Mouse (Mus musculus): ENCODE measurements around the gene Pttg1ip. TPM values are rescaled to one million over a fixed set of nuclear protein-coding genes. Genes with fewer than 3 reads are reported as not detected.
A peak's percentile ranks its signal among the peaks of the same experiment; 100 is the strongest.

The Pttg1ip gene
- polyA plus RNA-seq, 1 experiment from 2014 or later: 105 TPM

- no peak overlapping the region for H3K9ac ChIP-seq
- peaks cover 50% of the 10 kb centered on the region for H3K36me3 ChIP-seq
- 87% methylated on average over 5 of the region's 5 CpGs for WGBS
- H3K4me2 ChIP-seq: no peak overlapping the region
- ATAC-seq (replicated peaks; ENCODE audit: insufficient number of reproducible peaks, insufficient read depth, low FRiP score, low read depth): no peak
- no peaks in the 10 kb centered on the region for H3K9me3 ChIP-seq (replicated peaks)
- no peaks in the 10 kb centered on the region for H3K27me3 ChIP-seq
- peaks cover 3% of the 10 kb centered on the region for H3K4me1 ChIP-seq (replicated peaks)
- no peak overlapping the region for H3K4me3 ChIP-seq
- no peak overlapping the region for H3K27ac ChIP-seq
Measured at GRCm38 (mm10) chr10:77645571-77645970, 64.1 kb downstream of the Pttg1ip start.

GRCm38 (mm10) chr10:77647461-77647860 lies 65.9 kb downstream of the Pttg1ip start:
- H3K36me3 ChIP-seq: peaks cover 36% of the 10 kb centered on the region
- ATAC-seq (replicated peaks; ENCODE audit: insufficient number of reproducible peaks, insufficient read depth, low FRiP score, low read depth): no peak
- no peaks in the 10 kb centered on the region for H3K9me3 ChIP-seq (replicated peaks)
- H3K9ac ChIP-seq: no peak overlapping the region
- H3K4me2 ChIP-seq: no peak overlapping the region
- H3K27me3 ChIP-seq: no peaks in the 10 kb centered on the region
- no peak overlapping the region for H3K4me3 ChIP-seq
- peaks cover 3% of the 10 kb centered on the region for H3K4me1 ChIP-seq (replicated peaks)
- WGBS: 50% methylated on average over 1 of the region's 1 CpGs
- no peak overlapping the region for H3K27ac ChIP-seq

- Histone ChIP-seq H3K27ac (no peak overlapping the region), H3K4me1 (replicated peaks) (peaks cover 3% of the 10 kb centered on the region), H3K36me3 (peaks cover 34% of the 10 kb centered on the region), H3K9me3 (replicated peaks) (no peaks in the 10 kb centered on the region), H3K9ac (no peak overlapping the region), H3K27me3 (no peaks in the 10 kb centered on the region), H3K4me3 (no peak overlapping the region), H3K4me2 (no peak overlapping the region)
- no peak for ATAC-seq (replicated peaks; ENCODE audit: insufficient number of reproducible peaks, insufficient read depth, low FRiP score, low read depth)
- WGBS: 91% methylated on average over 8 of the region's 8 CpGs
Measured at GRCm38 (mm10) chr10:77647901-77648300, 66.4 kb downstream of the Pttg1ip start.

MicroRNAs encoded within 50 kb of the gene (microRNA counts, 519-probe panel; counts per million panel counts)
- 1,395 counts per million, percentile 7 among the panel's probes with 10 or more counts for microRNA mmu-miR-1930

Small RNAs within 50 kb of the gene (microRNA-seq; reads per million reads assigned to microRNA genes)
- 7.6 reads per million, percentile 23 among the genes with 10 or more reads in this experiment for gene Mir1930

Other genes with a start within 250 kb of the Pttg1ip start
- gene Adarb1, start 163.4 kb upstream of the Pttg1ip start, polyA plus RNA-seq (2015; fragmentation: Nextera tagmentation; extraction: Ambion mirVana): 14.0 and 14.8 TPM in 2 replicates
- 21.3 and 28.1 TPM in 2 replicates for gene Fam207a, start 65.9 kb upstream of the Pttg1ip start, polyA plus RNA-seq (2015; fragmentation: Nextera tagmentation; extraction: Ambion mirVana)
- gene Itgb2, start 51.5 kb upstream of the Pttg1ip start, polyA plus RNA-seq (2015; fragmentation: Nextera tagmentation; extraction: Ambion mirVana): 2.1 and 6.2 TPM in 2 replicates
- gene Sumo3, start 24.4 kb downstream of the Pttg1ip start, polyA plus RNA-seq (2015; fragmentation: Nextera tagmentation; extraction: Ambion mirVana): 138 and 169 TPM in 2 replicates
- gene Gm49325, start 24.5 kb downstream of the Pttg1ip start, polyA plus RNA-seq (2015; fragmentation: Nextera tagmentation; extraction: Ambion mirVana): 0.60 and 3.9 TPM in 2 replicates
- gene Ube2g2, start 40.6 kb downstream of the Pttg1ip start, polyA plus RNA-seq (2015; fragmentation: Nextera tagmentation; extraction: Ambion mirVana): 66.3 and 85.1 TPM in 2 replicates
- gene Tspear, start 104.8 kb downstream of the Pttg1ip start, polyA plus RNA-seq (2015; fragmentation: Nextera tagmentation; extraction: Ambion mirVana): 0.42 TPM in 1 of 2 replicates, not detected in the other
- not detected in 2 replicates for gene Gm19402, start 109.0 kb downstream of the Pttg1ip start, polyA plus RNA-seq (2015; fragmentation: Nextera tagmentation; extraction: Ambion mirVana)
- gene Gm9508, start 115.5 kb downstream of the Pttg1ip start, polyA plus RNA-seq (2015; fragmentation: Nextera tagmentation; extraction: Ambion mirVana): not detected in 2 replicates
- gene Gm10272, start 124.9 kb downstream of the Pttg1ip start, polyA plus RNA-seq (2015; fragmentation: Nextera tagmentation; extraction: Ambion mirVana): not detected in 2 replicates
- not detected in 2 replicates for gene Gm10024, start 129.7 kb downstream of the Pttg1ip start, polyA plus RNA-seq (2015; fragmentation: Nextera tagmentation; extraction: Ambion mirVana)
- gene Gm10142, start 134.1 kb downstream of the Pttg1ip start, polyA plus RNA-seq (2015; fragmentation: Nextera tagmentation; extraction: Ambion mirVana): not detected in 2 replicates
- gene Krtap12-1, start 138.9 kb downstream of the Pttg1ip start, polyA plus RNA-seq (2015; fragmentation: Nextera tagmentation; extraction: Ambion mirVana): not detected in 2 replicates
- not detected in 2 replicates for gene Gm10100, start 144.8 kb downstream of the Pttg1ip start, polyA plus RNA-seq (2015; fragmentation: Nextera tagmentation; extraction: Ambion mirVana)
- gene Gm18596, start 160.9 kb downstream of the Pttg1ip start, polyA plus RNA-seq (2015; fragmentation: Nextera tagmentation; extraction: Ambion mirVana): not detected in 2 replicates
- gene Gm9736, start 169.6 kb downstream of the Pttg1ip start, polyA plus RNA-seq (2015; fragmentation: Nextera tagmentation; extraction: Ambion mirVana): not detected in 2 replicates
- not detected in 2 replicates for gene Gm3233, start 178.0 kb downstream of the Pttg1ip start, polyA plus RNA-seq (2015; fragmentation: Nextera tagmentation; extraction: Ambion mirVana)
- gene Gm3238, start 189.6 kb downstream of the Pttg1ip start, polyA plus RNA-seq (2015; fragmentation: Nextera tagmentation; extraction: Ambion mirVana): not detected in 2 replicates
- gene Gm7138, start 195.2 kb downstream of the Pttg1ip start, polyA plus RNA-seq (2015; fragmentation: Nextera tagmentation; extraction: Ambion mirVana): not detected in 2 replicates
- not detected in 2 replicates for gene Gm3250, start 200.8 kb downstream of the Pttg1ip start, polyA plus RNA-seq (2015; fragmentation: Nextera tagmentation; extraction: Ambion mirVana)
- gene Gm7137, start 206.5 kb downstream of the Pttg1ip start, polyA plus RNA-seq (2015; fragmentation: Nextera tagmentation; extraction: Ambion mirVana): not detected in 2 replicates
- gene Gm9639, start 213.4 kb downstream of the Pttg1ip start, polyA plus RNA-seq (2015; fragmentation: Nextera tagmentation; extraction: Ambion mirVana): not detected in 2 replicates
- gene Gm19668, start 217.4 kb downstream of the Pttg1ip start, polyA plus RNA-seq (2015; fragmentation: Nextera tagmentation; extraction: Ambion mirVana): not detected in 2 replicates
- gene Gm9507, start 230.1 kb downstream of the Pttg1ip start, polyA plus RNA-seq (2015; fragmentation: Nextera tagmentation; extraction: Ambion mirVana): not detected in 2 replicates
- gene Gm2696, start 233.0 kb downstream of the Pttg1ip start, polyA plus RNA-seq (2015; fragmentation: Nextera tagmentation; extraction: Ambion mirVana): not detected in 2 replicates
- not detected in 2 replicates for gene Krtap10-4, start 245.4 kb downstream of the Pttg1ip start, polyA plus RNA-seq (2015; fragmentation: Nextera tagmentation; extraction: Ambion mirVana)

All from heart, embryonic 15.5 days (tissue).